Mouse (Mus musculus) CD4-positive, CD25-positive, alpha-beta regulatory T cell, adult 4 months (primary cell): ENCODE data around the gene Crcp. TPM values are rescaled to one million over a fixed set of nuclear protein-coding genes. Genes with fewer than 3 reads are reported as not detected.

Experiments
- ATAC-seq: one replicate; pipeline ENCODE4 v1.8.0; 2017
- polyA plus RNA-seq, 2 experiments: library from polyadenylated mRNA; unstranded; fragments of 100-300 nt; shearing (Covaris generic); gene quantifications; one replicate each; pipeline ENCODE4 v1.2.1; 2017

Crcp gene
- polyA plus RNA-seq: 10 to 100 TPM; 60.0 to 75.7 TPM

- ATAC-seq: peak; percentile 70
Observed at GRCm38 (mm10) chr5:130029142-130029897, at the start of gene Crcp, which contains the start of gene Asl. TSS of gene Crcp (plus strand) at chr5:130029290. TSS of gene Asl (minus strand) at chr5:130029247.

- ATAC-seq: no peak
Observed at GRCm38 (mm10) chr5:129980216-129980615, 48.9 kb upstream of the Crcp start.

GRCm38 (mm10) chr5:129989376-129989775 is 39.7 kb upstream of the Crcp start:
- ATAC-seq: no peak

- ATAC-seq: no peak
Observed at GRCm38 (mm10) chr5:129991898-129992297, 37.2 kb upstream of the Crcp start.

GRCm38 (mm10) chr5:129993374-129993773 is 35.7 kb upstream of the Crcp start:
- ATAC-seq: no peak

GRCm38 (mm10) chr5:129994989-129995388 is 34.1 kb upstream of the Crcp start:
- no peak for ATAC-seq

- ATAC-seq: no peak
Observed at GRCm38 (mm10) chr5:129997700-129998099, 31.4 kb upstream of the Crcp start.

- peak; percentile 57 for ATAC-seq
Observed at GRCm38 (mm10) chr5:129999097-129999496, 30.0 kb upstream of the Crcp start.

GRCm38 (mm10) chr5:130000735-130001134 is 28.4 kb upstream of the Crcp start:
- ATAC-seq: no peak

GRCm38 (mm10) chr5:130001356-130001987 is 27.6 kb upstream of the Crcp start:
- ATAC-seq: no peak

GRCm38 (mm10) chr5:130002301-130003146 is 26.6 kb upstream of the Crcp start, which contains the start of gene Gusb:
TSS of gene Gusb (minus strand) at chr5:130003049.
- ATAC-seq: peak; percentile 84

GRCm38 (mm10) chr5:130003229-130003628 is 25.9 kb upstream of the Crcp start:
- no peak for ATAC-seq

GRCm38 (mm10) chr5:130007344-130007743 is 21.7 kb upstream of the Crcp start:
- peak; percentile 53 for ATAC-seq

- ATAC-seq: no peak
Observed at GRCm38 (mm10) chr5:130008034-130008590, 21.0 kb upstream of the Crcp start.

- no peak for ATAC-seq
Observed at GRCm38 (mm10) chr5:130009784-130010183, 19.3 kb upstream of the Crcp start.

GRCm38 (mm10) chr5:130010961-130011360 is 18.1 kb upstream of the Crcp start:
- no peak for ATAC-seq

- ATAC-seq: no peak
Observed at GRCm38 (mm10) chr5:130015104-130015503, 14.0 kb upstream of the Crcp start.

- no peak for ATAC-seq
Observed at GRCm38 (mm10) chr5:130019461-130019860, 9.6 kb upstream of the Crcp start.

GRCm38 (mm10) chr5:130021361-130021966 is 7.6 kb upstream of the Crcp start:
- no peak for ATAC-seq

GRCm38 (mm10) chr5:130022366-130022765 is 6.7 kb upstream of the Crcp start:
- ATAC-seq: no peak

GRCm38 (mm10) chr5:130023067-130023766 is 5.9 kb upstream of the Crcp start:
- ATAC-seq: no peak
